Mouse (Mus musculus): ENCODE measurements around the gene Chrng. TPM values are rescaled to one million over a fixed set of nuclear protein-coding genes. Genes with fewer than 3 reads are reported as not detected.

Chrng gene
- polyA plus RNA-seq, 1 experiment from 2014 or later: 14.3 TPM

DNA sequence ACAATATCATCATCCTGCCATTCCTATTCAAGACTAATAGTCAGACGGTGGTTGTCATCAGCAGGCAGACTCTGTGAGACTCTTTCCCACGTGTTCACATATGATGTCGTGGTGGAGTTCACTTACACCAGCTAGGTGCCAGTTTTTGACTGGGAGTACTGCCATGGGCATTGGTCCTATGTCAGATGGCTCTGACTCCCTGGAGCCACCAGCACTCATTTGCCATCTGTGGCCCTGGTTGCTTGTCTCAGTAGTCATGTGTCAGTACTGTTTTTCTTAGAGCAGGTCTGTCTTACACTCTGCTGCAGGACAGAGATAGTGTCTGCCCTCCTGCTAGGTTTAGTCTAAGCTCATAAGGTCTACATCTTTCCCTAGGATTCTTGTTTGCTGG, 22.7 kb downstream of the Chrng start:
- Histone ChIP-seq H3K27ac (no peak overlapping the region), H3K36me3 (peaks cover 93% of the 10 kb centered on the region), H3K4me2 (no peak overlapping the region), H3K4me1 (no peaks in the 10 kb centered on the region), H3K4me3 (no peak overlapping the region), H3K27me3 (no peaks in the 10 kb centered on the region), H3K9ac (no peak overlapping the region), H3K9me3 (no peaks in the 10 kb centered on the region)
- ATAC-seq (ENCODE audit: insufficient number of reproducible peaks, low FRiP score, low TSS enrichment, low read depth): no peak
- 95% methylated on average over 3 of the region's 3 CpGs for WGBS

GRCm38 (mm10) chr1:87230606-87231005, 26.1 kb downstream of the Chrng start:
- no peak for ATAC-seq (ENCODE audit: insufficient number of reproducible peaks, low FRiP score, low TSS enrichment, low read depth)
- Histone ChIP-seq H3K27ac (no peak overlapping the region), H3K27me3 (no peaks in the 10 kb centered on the region), H3K4me2 (no peak overlapping the region), H3K9me3 (no peaks in the 10 kb centered on the region), H3K36me3 (peaks cover 86% of the 10 kb centered on the region), H3K4me3 (no peak overlapping the region), H3K9ac (no peak overlapping the region), H3K4me1 (no peaks in the 10 kb centered on the region)
- WGBS: 90% methylated on average over 5 of the region's 5 CpGs

DNA sequence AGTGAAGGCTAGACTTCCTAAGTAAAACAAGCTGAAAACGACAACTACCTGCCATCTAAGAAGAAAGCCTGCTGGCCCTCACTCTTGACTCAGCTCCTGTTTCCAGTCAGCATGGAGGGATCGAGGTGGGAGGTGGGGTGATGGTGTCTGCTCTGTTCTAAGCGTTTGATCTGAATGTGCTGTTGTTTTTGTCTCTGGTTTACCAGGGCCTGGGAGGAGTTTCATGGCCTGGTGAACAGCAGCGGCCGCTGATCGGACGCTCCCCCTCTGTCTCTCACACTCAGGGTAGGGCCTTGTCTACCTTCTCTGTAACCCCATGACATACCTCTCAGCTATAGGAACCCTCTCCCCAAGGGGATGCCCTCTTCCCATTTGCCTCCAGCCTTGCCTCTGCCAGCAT, 27.7 kb downstream of the Chrng start:
- no peak for ATAC-seq (ENCODE audit: insufficient number of reproducible peaks, low FRiP score, low TSS enrichment, low read depth)
- Histone ChIP-seq H3K4me2 (no peak overlapping the region), H3K27me3 (no peaks in the 10 kb centered on the region), H3K4me3 (no peak overlapping the region), H3K27ac (no peak overlapping the region), H3K36me3 (peaks cover 85% of the 10 kb centered on the region), H3K4me1 (no peaks in the 10 kb centered on the region), H3K9ac (no peak overlapping the region), H3K9me3 (no peaks in the 10 kb centered on the region)
- 71% methylated on average over 7 of the region's 7 CpGs for WGBS

GRCm38 (mm10) chr1:87239056-87239455, 34.6 kb downstream of the Chrng start:
- H3K27ac ChIP-seq: no peak overlapping the region
- H3K27me3 ChIP-seq: no peaks in the 10 kb centered on the region
- 60% methylated on average over 8 of the region's 8 CpGs for WGBS
- no peak overlapping the region for H3K4me3 ChIP-seq
- no peaks in the 10 kb centered on the region for H3K9me3 ChIP-seq
- H3K4me1 ChIP-seq: no peaks in the 10 kb centered on the region
- H3K4me2 ChIP-seq: no peak overlapping the region
- ATAC-seq (ENCODE audit: insufficient number of reproducible peaks, low FRiP score, low TSS enrichment, low read depth): no peak
- H3K36me3 ChIP-seq: peaks cover 45% of the 10 kb centered on the region
- no peak overlapping the region for H3K9ac ChIP-seq

GRCm38 (mm10) chr1:87243021-87243420, 38.6 kb downstream of the Chrng start:
- Histone ChIP-seq H3K9ac (no peak overlapping the region), H3K27me3 (no peaks in the 10 kb centered on the region), H3K36me3 (peaks cover 17% of the 10 kb centered on the region), H3K4me2 (no peak overlapping the region), H3K27ac (no peak overlapping the region), H3K4me1 (peaks cover 13% of the 10 kb centered on the region), H3K9me3 (no peaks in the 10 kb centered on the region), H3K4me3 (no peak overlapping the region)
- 70% methylated on average over 8 of the region's 8 CpGs for WGBS
- no peak for ATAC-seq (ENCODE audit: insufficient number of reproducible peaks, low FRiP score, low TSS enrichment, low read depth)

DNA sequence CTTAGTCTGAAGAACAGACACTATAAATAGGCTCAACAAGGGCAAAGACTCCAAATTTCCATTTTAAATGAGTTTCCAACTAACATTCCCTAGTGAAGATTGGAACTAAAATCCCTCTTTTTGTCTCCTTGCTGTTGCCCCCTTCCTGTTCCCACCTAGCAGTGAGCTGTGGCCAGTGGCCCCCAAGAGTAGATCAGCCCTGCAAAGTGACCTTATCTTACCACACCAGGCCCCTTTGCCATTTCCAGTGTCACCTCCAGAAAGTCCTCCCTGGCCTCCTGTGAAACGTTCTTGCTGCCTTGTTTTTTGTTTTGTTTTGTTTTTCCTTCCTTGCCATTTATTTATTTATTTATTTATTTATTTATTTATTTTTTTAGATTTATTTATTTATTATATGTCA, 41.0 kb downstream of the Chrng start:
- H3K27ac ChIP-seq: no peak overlapping the region
- H3K36me3 ChIP-seq: 0 out of 2 replicates have a peak, but pooled peaks cover 2% of the 10 kb centered on the region
- WGBS: 43% methylated on average over 1 of the region's 1 CpGs
- no peaks in the 10 kb centered on the region for H3K27me3 ChIP-seq
- no peak overlapping the region for H3K4me3 ChIP-seq
- no peak for ATAC-seq (ENCODE audit: insufficient number of reproducible peaks, low FRiP score, low TSS enrichment, low read depth)
- H3K4me2 ChIP-seq: no peak overlapping the region
- no peak overlapping the region for H3K9ac ChIP-seq
- no peaks in the 10 kb centered on the region for H3K9me3 ChIP-seq
- peaks cover 13% of the 10 kb centered on the region for H3K4me1 ChIP-seq

DNA sequence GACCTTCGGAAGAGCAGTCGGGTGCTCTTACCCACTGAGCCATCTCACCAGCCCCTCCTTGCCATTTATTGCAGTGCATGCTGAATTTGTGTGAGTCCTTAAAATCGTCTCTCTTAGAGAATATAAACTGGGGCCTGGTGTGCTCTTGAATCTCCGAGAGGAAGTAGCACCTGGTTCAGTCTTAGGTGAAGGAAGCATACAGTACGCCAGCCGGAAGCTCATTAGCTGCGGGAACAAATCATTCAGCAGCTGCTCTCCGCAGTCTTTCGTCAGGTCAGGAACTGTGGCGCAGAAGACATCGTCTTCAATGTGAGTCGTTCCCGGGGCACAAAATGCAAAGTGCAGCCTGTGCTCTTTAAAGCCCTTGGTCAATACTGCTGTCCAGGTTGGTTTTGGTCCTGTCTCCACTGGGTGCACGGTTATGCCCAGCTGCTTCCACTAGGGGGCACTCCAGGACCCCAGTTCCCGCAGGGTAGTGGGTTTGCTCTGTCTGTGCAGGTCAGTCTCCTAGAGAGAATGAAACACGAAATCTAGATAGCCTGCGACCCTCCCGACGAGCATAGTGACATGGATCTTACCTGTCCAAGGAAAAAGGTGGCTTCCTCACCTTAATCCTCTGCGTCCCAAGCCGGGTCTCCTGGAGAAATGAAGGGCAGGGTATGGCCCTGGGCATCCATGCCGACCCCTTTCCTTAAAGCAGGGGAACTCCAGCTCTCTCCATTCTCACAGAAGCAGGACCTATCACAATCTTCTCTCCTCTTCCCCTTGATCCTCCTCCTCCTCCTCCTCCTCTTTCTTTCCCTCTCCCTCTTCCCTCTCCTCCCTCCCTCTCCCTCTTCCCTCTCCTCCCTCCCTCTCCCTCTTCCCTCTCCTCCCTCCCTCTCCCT, 41.7 kb downstream of the Chrng start:
- no peak overlapping the region for H3K9ac ChIP-seq
- WGBS: 26% methylated on average over 22 of the region's 22 CpGs
- peak overlapping the region; percentile 33; the same call in 1 of the 2 replicates for H3K4me2 ChIP-seq
- H3K36me3 ChIP-seq: 0 out of 2 replicates have a peak, but pooled peaks cover 2% of the 10 kb centered on the region
- ATAC-seq (ENCODE audit: insufficient number of reproducible peaks, low FRiP score, low TSS enrichment, low read depth): peak; percentile 56; the same call in 1 of the 2 replicates
- H3K27ac ChIP-seq: no peak overlapping the region
- no peaks in the 10 kb centered on the region for H3K9me3 ChIP-seq
- H3K27me3 ChIP-seq: no peaks in the 10 kb centered on the region
- peak overlapping the region; percentile 1; the same call in 1 of the 2 replicates for H3K4me3 ChIP-seq
- H3K4me1 ChIP-seq: peaks cover 13% of the 10 kb centered on the region

DNA sequence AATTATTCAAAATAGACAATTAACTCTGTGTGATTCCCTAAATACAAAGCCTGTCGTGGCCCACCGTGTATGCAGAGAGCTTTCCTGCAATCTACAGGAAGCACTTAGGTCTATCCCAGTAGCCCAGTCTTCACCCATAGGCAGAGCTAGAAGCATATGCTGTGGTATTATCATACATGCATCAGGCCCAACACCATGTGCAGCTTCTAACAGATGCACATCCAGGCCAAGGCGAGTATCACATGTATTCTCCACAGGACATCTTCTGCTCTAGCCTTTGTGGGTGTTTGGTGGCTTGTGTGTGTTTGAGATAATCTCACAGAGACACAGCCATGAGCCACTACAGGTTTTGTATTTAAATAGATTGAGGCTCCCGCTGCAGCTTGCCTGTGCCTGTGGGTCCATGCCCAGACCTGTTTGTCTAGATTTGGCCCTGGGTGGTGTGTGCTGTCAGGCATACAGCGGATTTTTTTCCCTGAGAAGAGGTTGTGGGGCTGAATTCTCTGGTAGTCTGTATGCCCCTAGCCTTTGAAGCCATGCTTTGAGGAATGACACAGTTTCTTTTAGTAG, 47.7 kb downstream of the Chrng start:
- no peaks in the 10 kb centered on the region for H3K9me3 ChIP-seq
- no peaks in the 10 kb centered on the region for H3K27me3 ChIP-seq
- H3K27ac ChIP-seq: no peak overlapping the region
- H3K4me1 ChIP-seq: no peaks in the 10 kb centered on the region
- H3K9ac ChIP-seq: no peak overlapping the region
- WGBS: 57% methylated on average over 5 of the region's 5 CpGs
- no peaks in the 10 kb centered on the region for H3K36me3 ChIP-seq
- ATAC-seq (ENCODE audit: insufficient number of reproducible peaks, low FRiP score, low TSS enrichment, low read depth): no peak
- H3K4me3 ChIP-seq: no peak overlapping the region
- H3K4me2 ChIP-seq: no peak overlapping the region

DNA sequence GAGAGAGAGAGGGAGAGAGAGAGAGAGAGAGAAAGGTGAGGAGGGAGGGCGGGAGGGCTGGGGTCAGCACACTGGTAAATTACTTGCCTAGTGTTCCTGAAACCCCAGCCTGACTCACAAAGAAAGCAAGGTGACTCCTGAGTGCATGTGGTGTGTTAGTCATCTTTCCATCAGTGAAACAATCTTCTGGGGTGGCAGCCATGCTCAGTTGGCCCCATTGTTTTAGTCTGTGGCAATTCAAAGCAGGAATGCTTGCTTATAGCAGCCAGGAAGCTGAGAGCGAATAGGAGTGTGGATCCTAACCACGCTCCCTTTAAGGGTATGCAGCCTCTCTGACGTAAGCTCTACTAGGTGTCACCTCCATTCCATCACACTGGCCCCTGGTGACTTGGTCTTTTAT, 50.7 kb downstream of the Chrng start:
- no peak overlapping the region for H3K9ac ChIP-seq
- H3K27me3 ChIP-seq: peaks cover 24% of the 10 kb centered on the region
- H3K4me3 ChIP-seq: no peak overlapping the region
- no peaks in the 10 kb centered on the region for H3K9me3 ChIP-seq
- ATAC-seq (ENCODE audit: insufficient number of reproducible peaks, low FRiP score, low TSS enrichment, low read depth): no peak
- H3K27ac ChIP-seq: no peak overlapping the region
- H3K36me3 ChIP-seq: no peaks in the 10 kb centered on the region
- H3K4me2 ChIP-seq: no peak overlapping the region
- 58% methylated on average over 4 of the region's 4 CpGs for WGBS
- H3K4me1 ChIP-seq: 0 out of 2 replicates have a peak, but pooled peaks cover 3% of the 10 kb centered on the region

DNA sequence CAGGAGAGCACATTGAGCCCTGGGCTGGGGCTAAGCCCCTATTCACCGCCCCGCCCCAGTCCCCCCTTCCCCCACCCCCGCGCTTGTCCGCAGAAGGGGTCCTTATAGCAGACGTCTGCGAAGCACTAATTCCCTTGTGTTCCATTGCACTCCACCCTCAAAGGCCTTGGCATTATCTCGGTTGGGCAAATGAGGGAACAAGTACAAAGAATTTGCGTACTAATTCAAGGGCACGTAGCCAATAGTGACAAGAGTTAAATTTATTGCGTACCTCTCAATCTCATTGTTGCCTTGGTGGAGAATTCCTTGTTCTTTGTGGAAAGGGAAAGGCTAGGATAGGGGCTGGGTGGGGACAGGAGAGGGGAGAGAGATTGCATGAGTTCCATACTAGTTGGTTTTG, 53.2 kb downstream of the Chrng start:
- Histone ChIP-seq H3K4me2 (no peak overlapping the region), H3K27me3 (peaks cover 38% of the 10 kb centered on the region), H3K4me3 (no peak overlapping the region), H3K27ac (no peak overlapping the region), H3K9me3 (no peaks in the 10 kb centered on the region), H3K4me1 (0 out of 2 replicates have a peak, but pooled peaks cover 3% of the 10 kb centered on the region), H3K9ac (no peak overlapping the region), H3K36me3 (no peaks in the 10 kb centered on the region)
- 21% methylated on average over 11 of the region's 11 CpGs for WGBS
- ATAC-seq (ENCODE audit: insufficient number of reproducible peaks, low FRiP score, low TSS enrichment, low read depth): no peak

DNA sequence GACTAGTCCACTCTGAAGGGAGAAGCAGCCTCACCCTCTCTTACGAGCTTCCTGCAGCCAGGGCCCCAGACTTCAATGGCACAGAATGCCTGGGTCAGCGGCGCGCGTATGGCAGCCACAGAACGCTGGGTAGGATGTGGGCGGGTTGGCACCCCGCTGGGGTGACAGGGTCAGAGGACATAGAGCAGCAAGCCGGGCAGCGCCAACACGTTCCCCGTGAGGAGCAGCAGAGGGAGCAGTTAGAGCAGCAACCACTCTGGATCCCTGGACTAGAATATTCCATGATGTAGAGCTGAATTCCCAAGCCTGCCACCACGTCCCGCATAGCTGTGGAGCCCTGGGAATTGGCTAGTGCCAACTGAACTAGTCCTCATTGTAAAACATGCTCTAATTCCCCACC, 54.0 kb downstream of the Chrng start:
- H3K4me2 ChIP-seq: no peak overlapping the region
- H3K9ac ChIP-seq: no peak overlapping the region
- no peak for ATAC-seq (ENCODE audit: insufficient number of reproducible peaks, low FRiP score, low TSS enrichment, low read depth)
- H3K4me1 ChIP-seq: peaks cover 3% of the 10 kb centered on the region; the same call in 1 of the 2 replicates
- H3K27me3 ChIP-seq: peaks cover 46% of the 10 kb centered on the region
- WGBS: 7% methylated on average over 14 of the region's 14 CpGs
- no peaks in the 10 kb centered on the region for H3K9me3 ChIP-seq
- H3K27ac ChIP-seq: no peak overlapping the region
- no peaks in the 10 kb centered on the region for H3K36me3 ChIP-seq
- H3K4me3 ChIP-seq: no peak overlapping the region

- H3K4me3 ChIP-seq: no peak overlapping the region
- no peak overlapping the region for H3K4me2 ChIP-seq
- H3K9ac ChIP-seq: no peak overlapping the region
- no peak for ATAC-seq (ENCODE audit: insufficient number of reproducible peaks, low FRiP score, low TSS enrichment, low read depth)
- H3K27ac ChIP-seq: no peak overlapping the region
- peaks cover 10% of the 10 kb centered on the region for H3K4me1 ChIP-seq
- peaks cover 54% of the 10 kb centered on the region for H3K27me3 ChIP-seq
- no peaks in the 10 kb centered on the region for H3K9me3 ChIP-seq
- no peaks in the 10 kb centered on the region for H3K36me3 ChIP-seq
- WGBS: 71% methylated on average over 2 of the region's 2 CpGs
These were observed 54.9 kb downstream of the Chrng start for GRCm38 (mm10) chr1:87259316-87259715.
